Mouse (Mus musculus) megakaryocyte progenitor cell, adult 5-6 weeks (primary cell): ENCODE results near the gene Bend6. TPM values are rescaled to one million over a fixed set of nuclear protein-coding genes. Genes with fewer than 3 reads are reported as not detected.

Source experiments
- ATAC-seq: replicated peaks from 2 replicates; pipeline ENCODE4 v1.8.0; 2016; ENCODE audit warnings: mild to moderate bottlenecking, moderate TSS enrichment, inconsistent platforms; ENCODE audit not compliant: poor library complexity
- total RNA-seq, 2 experiments: library from RNA; stranded (forward) in 1 of 2; stranded (reverse) in 1 of 2; fragments of 157-497, 149-512 nt in 1 of 2; fragments of 200-1000 nt in 1 of 2; gene quantifications; 2 replicates each; pipeline versions ENCODE4 v1.2.3 to v1.2.4; 2015 to 2017

Gene Bend6
- total RNA-seq, 2 experiments from 2014 or later, result not detected

GRCm38 (mm10) chr1:33813868-33814794 lies 93.5 kb downstream of the Bend6 start, which contains the start of gene Zfp451:
TSS of gene Zfp451 (minus strand) at chr1:33814595.
- peak; percentile 94 for ATAC-seq

GRCm38 (mm10) chr1:33813495-33813867 lies 94.1 kb downstream of the Bend6 start:
- peak; percentile 52 for ATAC-seq

- no peak for ATAC-seq
Measured at GRCm38 (mm10) chr1:33803323-33803722, 104.3 kb downstream of the Bend6 start.

Other genes starting within 250 kb of the Bend6 start
- gene Prim2, start 238.0 kb downstream of the Bend6 start, total RNA-seq (2015), result 76.3 and 79.8 TPM in 2 replicates
- gene Prim2, start 238.0 kb downstream of the Bend6 start, total RNA-seq (2017), result 88.4 and 90.3 TPM in 2 replicates
- 3.3 and 7.1 TPM in 2 replicates for gene Rab23, start 187.9 kb downstream of the Bend6 start, total RNA-seq (2015)
- 1.1 and 3.0 TPM in 2 replicates for gene Rab23, start 187.9 kb downstream of the Bend6 start, total RNA-seq (2017)
- 26.9 and 37.3 TPM in 2 replicates for gene Bag2, start 150.0 kb downstream of the Bend6 start, total RNA-seq (2015)
- 26.0 and 26.3 TPM in 2 replicates for gene Bag2, start 150.0 kb downstream of the Bend6 start, total RNA-seq (2017)
- gene Zfp451, start 93.2 kb downstream of the Bend6 start, total RNA-seq (2015), result 53.9 and 62.0 TPM in 2 replicates
- 19.9 and 24.9 TPM in 2 replicates for gene Zfp451, start 93.2 kb downstream of the Bend6 start, total RNA-seq (2017)
- 0.51 and 3.2 TPM in 2 replicates for gene Dst, start 409 bp upstream of the Bend6 start, total RNA-seq (2015)
- gene Dst, start 409 bp upstream of the Bend6 start, total RNA-seq (2017), result 1.3 and 5.4 TPM in 2 replicates